Mouse (Mus musculus) CD4-positive, CD25-positive, alpha-beta regulatory T cell, adult 2 months (primary cell): ENCODE measurements around the gene Slc41a2.

ENCODE experiments used
- DNase-seq: peaks from one replicate; pipeline ENCODE4 v3.0.0-alpha.2; 2012; ENCODE audit warnings: low read depth, low spot score

The Slc41a2 gene

DNA sequence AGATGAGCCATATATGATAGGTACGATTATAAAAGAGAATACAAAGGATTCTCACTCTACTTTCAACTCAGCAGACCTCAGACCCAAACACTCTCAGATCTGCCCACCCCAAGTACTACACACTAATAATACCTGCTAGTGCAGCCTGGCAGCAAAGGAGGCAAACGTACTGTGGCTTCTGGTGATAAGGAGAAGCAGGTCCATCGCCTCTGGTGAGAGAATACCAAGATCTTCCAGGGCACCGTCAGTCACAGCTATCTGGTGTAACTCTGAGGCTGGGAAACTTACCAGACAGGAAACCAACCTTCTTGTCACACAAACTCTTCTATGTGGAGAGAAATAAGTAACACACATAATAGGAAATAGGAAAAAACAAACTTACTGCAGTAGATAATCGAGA, 24.6 kb downstream of the Slc41a2 start:
- DNase-seq: no peak

- DNase-seq: no peak
Measured at GRCm38 (mm10) chr10:83310356-83310755, 27.3 kb downstream of the Slc41a2 start.

DNA sequence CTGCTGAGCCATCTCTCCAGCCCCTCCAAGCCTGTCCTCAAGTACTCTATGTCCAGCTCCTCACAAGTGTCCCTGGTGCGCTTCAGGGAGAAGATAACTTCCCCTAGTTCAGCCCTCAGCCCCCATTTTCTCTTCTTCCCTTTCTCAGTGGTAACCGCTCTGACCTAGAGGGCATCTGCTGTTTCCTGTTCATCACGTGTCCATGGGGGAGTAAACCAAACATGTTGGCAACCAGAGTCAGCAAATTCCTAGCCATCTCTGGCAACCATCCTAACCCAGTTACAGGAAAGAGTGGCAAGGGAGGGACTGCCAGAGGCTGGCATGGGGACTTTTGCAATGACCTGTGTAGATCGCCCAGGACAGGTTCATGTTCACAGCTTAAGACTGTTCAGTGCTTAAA, 36.0 kb downstream of the Slc41a2 start:
- no peak for DNase-seq

DNA sequence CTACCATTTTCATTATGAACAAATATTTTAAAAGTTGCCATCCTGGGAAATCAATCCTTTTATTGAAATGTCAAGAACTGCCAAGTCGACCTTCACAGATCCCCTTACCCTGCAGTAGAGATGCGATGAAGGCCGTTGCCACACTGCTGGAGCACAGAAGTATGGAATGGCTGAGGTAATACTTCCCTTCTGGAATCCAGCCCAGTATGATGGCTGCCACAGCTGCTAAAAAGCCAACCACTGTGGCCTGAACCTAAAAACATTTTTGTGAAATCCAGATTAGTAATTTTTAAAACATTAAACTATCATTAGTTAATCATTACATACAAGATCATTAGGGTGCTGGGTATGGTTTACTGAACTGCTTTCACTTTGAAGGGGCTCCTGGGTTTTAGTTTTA, 36.6 kb downstream of the Slc41a2 start:
- DNase-seq: no peak

DNA sequence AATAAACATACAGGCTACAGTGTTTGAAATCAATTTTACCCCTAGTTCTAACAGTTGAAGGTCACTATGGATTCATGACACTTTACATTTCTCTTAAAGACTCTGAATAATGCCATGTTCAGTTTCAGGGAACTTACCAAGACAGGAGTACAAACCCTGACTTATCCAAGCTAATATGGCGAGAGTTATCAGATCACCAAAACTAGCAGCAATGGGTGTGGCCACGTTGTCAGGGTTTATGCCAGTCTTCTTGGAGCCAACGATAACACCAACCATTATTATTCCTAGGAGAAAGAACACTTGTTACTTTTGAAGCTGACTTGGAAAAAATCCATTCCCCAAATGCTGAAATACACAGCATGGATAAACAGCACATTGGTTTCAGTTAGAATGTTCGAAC, 40.7 kb downstream of the Slc41a2 start:
- no peak for DNase-seq

GRCm38 (mm10) chr10:83294746-83295145, 42.9 kb downstream of the Slc41a2 start:
- peak; percentile 9 for DNase-seq

DNA sequence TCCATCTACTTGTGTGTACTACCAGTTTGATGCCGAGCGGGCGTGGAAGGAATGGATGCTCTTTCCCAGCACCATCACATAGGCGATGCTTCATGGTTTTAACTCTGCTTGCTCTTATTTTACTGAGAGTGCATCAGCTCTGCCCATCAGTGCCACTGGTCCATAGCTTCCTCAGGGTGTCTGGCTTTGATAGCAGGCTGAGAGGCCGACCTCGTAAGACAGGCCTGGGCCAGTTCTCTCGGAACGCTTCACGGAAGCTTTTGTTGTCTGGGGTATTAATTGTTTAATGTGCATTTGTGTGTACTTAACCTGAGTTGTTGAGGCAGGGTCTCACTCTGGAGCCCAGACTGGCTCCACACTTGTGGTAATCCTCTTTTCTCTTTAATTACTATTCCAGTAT, 44.3 kb downstream of the Slc41a2 start:
- no peak for DNase-seq

- DNase-seq: no peak
Measured at GRCm38 (mm10) chr10:83291731-83292130, 46.0 kb downstream of the Slc41a2 start.

GRCm38 (mm10) chr10:83287828-83288227, 49.9 kb downstream of the Slc41a2 start:
- DNase-seq: no peak

GRCm38 (mm10) chr10:83286399-83286798, 51.3 kb downstream of the Slc41a2 start:
- DNase-seq: no peak

DNA sequence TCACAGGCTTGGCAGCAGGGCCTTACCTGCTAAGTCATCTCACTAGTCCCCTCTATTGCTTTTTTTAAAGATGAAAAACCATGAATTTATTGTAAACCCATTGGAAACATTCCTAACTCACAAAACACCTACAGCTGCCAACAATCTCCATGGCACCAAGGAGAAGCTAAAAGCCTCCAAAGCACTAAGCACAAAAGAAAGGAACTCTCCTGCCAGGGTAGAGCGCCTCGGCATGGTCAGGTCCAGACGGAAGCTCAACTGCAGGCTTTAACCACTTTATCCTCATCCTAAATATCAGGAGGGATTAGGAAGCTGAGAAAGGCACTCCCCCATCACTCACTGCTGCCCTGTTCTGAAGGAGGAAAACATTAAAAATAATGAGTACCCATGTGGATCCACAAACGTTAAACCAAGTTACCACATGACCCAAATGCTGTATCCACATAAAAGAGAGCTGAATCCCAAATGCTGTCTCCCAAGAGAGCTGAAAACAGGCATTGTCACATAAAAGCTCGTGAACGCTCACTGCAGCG, 51.9 kb downstream of the Slc41a2 start:
- DNase-seq: no peak

GRCm38 (mm10) chr10:83284916-83285315, 52.8 kb downstream of the Slc41a2 start:
- DNase-seq: no peak

DNA sequence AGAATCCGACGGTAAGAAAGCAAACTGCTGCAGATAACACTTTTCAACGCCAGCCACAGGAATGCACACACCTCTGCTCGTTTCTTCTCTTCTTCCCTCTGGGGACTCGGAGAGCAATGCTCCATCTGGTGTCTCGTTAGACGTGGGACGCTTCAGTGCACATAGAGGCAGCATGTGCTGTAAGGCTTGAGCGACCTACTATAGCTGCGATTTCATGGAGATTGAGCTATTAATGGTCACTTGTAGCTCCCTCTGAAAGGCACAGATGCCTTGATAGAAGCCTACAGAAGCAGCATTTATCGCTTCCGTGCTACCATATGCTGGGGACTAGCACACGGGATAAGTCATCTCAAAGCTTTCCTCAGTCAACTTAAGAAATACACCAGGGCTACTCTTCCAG, 71.0 kb downstream of the Slc41a2 start:
- no peak for DNase-seq

DNA sequence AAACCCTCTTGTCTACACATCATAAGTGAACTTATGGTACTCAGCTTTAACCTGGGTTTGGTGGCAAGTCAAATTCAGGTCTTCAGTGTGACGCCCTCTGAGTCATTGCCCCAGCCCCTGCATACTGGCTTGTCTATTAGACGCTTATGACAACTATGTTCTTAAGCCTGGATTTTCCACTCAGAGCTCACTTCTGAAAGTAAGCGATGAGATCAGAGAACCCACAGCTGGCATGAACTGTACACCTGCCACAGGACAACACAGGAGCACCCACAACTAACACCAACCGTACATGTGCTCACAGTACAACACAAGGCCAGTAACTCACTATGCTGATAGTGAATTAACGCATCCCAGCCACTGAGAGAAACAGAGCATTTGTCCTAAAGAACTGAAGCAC, 71.4 kb downstream of the Slc41a2 start:
- DNase-seq: no peak

DNA sequence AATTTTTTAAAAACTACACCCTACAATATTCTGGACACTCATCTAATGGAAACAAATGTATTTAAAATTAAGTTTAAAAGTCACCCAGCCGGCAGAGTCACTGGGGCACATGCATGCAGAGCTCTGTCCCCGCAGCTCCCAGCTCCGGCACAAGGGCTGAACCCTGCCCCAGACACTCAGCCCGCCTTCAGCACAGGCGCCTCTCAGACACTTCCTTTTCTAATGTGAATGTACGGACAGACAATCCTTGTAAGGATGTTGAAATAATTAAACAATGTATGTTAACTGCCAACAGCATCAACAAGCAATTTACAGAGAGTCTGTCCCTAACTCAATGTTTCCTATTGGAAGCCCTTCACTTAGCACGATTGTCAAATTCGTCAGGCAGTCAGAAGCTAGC, 73.0 kb downstream of the Slc41a2 start:
- no peak for DNase-seq

DNA sequence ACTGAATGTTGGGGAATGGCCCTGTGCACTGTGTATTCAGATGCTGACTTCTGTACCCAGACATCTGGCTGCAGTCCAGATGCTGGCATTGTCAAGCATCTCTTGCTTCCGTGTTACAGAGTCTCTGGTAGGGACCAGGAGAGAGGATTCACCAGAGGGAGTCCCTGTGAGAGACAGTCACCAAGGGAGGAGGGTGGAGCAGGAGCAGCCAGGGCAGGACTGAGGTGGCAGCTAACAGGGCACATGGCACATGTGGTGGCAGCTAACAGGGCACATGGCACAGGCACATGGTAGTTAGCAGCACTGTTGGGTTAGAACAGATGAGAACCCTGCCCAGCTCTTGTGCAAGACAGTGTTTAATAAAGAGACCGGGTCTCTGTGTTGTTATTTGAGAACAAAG, 73.6 kb downstream of the Slc41a2 start:
- no peak for DNase-seq

DNA sequence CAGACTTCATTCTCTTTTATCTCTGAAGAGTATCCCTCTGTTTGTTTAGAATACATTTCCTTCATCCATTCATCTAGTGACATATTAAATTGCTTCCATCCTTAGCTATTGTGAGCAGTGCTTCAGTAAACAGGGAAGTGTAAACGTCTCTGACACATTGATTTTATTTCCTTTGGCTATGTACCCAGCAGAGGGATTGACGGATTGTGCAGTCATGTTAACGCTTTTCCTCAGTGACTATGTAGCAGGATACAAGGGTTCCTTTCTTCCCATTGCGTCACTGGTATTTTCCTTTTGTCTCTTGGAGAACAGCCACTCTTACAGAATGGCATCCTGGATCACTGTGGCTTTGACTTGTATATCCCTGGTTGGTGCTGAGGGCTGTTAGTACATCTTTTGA, 76.4 kb downstream of the Slc41a2 start:
- no peak for DNase-seq

- peak; percentile 34 for DNase-seq
Measured at GRCm38 (mm10) chr10:83251377-83251776, 86.3 kb downstream of the Slc41a2 start.

DNA sequence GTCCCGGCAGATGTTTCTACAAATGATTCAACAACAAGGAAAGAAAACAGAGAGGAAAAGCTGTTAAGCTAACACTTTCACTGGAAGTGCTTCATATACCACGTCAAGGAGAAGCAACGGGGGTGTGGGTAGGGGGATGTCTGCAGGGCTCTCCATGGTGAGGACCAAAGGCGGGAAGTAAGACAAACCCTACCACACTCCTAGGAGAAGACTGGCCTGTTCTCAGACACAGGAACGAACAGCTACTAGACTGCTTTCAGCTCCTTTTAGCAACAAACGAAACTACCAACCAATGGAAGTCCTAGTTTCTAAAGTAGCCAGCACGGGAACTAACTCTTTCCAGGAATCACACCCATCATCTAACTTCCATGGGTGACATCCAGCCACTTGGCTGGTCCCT, 89.6 kb downstream of the Slc41a2 start:
- no peak for DNase-seq

GRCm38 (mm10) chr10:83245720-83246119, 92.0 kb downstream of the Slc41a2 start:
- no peak for DNase-seq

- no peak for DNase-seq
Measured at GRCm38 (mm10) chr10:83244131-83244530, 93.6 kb downstream of the Slc41a2 start.

DNA sequence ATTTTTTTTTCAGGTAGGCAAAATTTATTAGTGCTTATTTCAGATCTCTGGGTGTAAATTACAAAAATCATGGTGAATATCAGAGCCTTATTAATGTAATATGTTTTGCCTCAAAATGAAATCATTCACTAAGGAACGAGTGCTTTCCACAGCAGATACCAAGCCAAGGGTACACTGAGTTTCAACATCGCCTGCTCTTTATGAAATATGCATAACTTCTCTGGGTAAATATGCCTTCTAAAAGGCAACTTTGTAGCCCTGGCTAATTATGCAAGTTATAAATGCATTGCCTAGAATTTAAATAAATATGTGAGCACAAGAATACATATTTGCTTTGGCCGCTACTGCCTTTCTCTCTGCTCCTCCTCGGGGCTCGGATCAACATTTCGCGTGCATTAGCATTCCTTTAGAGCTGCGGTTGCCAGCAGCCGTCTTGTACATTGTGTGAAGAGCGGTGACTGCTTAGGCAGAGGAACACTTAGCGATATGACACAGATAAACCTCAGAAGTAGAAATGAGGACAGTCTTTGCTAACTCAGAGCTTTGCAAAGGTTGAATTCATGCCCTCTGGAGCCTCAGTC, 95.5 kb downstream of the Slc41a2 start:
- no peak for DNase-seq

DNA sequence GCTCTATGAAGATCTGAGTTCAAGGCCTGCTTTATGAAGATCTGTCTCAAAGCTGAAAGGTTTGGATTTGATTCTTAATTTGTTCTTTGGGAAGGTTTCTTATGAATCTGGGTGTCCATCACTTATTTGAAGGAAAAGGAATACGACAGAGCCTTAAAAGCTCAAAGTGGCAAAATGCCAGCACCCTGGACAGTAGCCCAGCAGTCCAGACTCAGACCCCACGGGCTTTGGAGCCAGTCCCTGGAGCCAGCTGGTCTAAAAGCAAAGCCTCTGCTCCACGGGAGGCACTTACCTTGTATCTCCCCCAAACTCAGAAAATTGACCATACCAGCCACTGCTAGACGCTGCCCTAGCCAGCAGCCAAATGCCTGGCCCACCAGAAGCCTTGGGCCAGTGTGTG, 103.3 kb downstream of the Slc41a2 start:
- DNase-seq: no peak

GRCm38 (mm10) chr10:83233967-83234366, 103.7 kb downstream of the Slc41a2 start:
- DNase-seq: no peak
